Mouse (Mus musculus) spleen, postnatal 14 days (tissue): ENCODE measurements around the gene Ogfrl1.

ENCODE experiments used
- DNase-seq, 2 experiments: peaks; one replicate each; pipeline ENCODE4 v3.0.0; 2021 to 2022; ENCODE audit warnings: low spot score in 2 of 2

Gene Ogfrl1

GRCm38 (mm10) chr1:23351756-23352155, 45.8 kb downstream of the Ogfrl1 start:
- no peak for DNase-seq

GRCm38 (mm10) chr1:23345633-23346032, 51.9 kb downstream of the Ogfrl1 start:
- DNase-seq = no peak

GRCm38 (mm10) chr1:23342864-23343263, 54.7 kb downstream of the Ogfrl1 start:
- no peak for DNase-seq

- no peak for DNase-seq
Measured at GRCm38 (mm10) chr1:23342224-23342623, 55.3 kb downstream of the Ogfrl1 start.

- peak in 1 of 2 experiments; percentile 33 for DNase-seq
Measured at GRCm38 (mm10) chr1:23335726-23336363, 61.7 kb downstream of the Ogfrl1 start.

- no peak for DNase-seq
Measured at GRCm38 (mm10) chr1:23335050-23335449, 62.5 kb downstream of the Ogfrl1 start.

- DNase-seq = no peak
Measured at GRCm38 (mm10) chr1:23332192-23332591, 65.4 kb downstream of the Ogfrl1 start.

GRCm38 (mm10) chr1:23325160-23325559, 72.4 kb downstream of the Ogfrl1 start:
- no peak for DNase-seq

- no peak for DNase-seq
Measured at GRCm38 (mm10) chr1:23324226-23324625, 73.3 kb downstream of the Ogfrl1 start.

GRCm38 (mm10) chr1:23323286-23323685, 74.3 kb downstream of the Ogfrl1 start:
- no peak for DNase-seq

- no peak for DNase-seq
Measured at GRCm38 (mm10) chr1:23322208-23322607, 75.4 kb downstream of the Ogfrl1 start.

GRCm38 (mm10) chr1:23321331-23321851, 76.2 kb downstream of the Ogfrl1 start:
- DNase-seq = no peak

GRCm38 (mm10) chr1:23320591-23321195, 76.9 kb downstream of the Ogfrl1 start:
- DNase-seq = no peak
